21 mouse cellular contexts compared by ENCODE assay signal in the genomic region with DNA sequence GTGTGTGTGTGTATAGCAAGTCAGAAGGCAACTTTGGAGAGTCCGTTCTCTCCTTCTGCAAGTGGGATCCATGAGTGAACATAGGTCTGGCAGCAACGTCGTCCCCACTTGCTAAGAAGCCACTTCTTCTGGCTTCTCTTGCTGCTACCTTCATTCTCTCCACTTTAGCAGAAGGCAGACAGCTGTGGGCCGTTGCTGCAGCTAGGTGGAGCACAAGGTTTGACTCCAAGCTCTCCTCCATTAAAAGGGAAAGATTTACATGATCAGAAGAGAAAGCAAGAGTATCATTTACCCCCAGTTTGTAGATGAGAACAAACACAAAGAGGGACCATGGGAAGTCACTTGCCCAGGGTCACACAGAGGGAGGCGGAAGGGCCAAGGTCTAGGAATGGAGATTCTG. TPM values are rescaled to one million over a fixed set of nuclear protein-coding genes. Genes with fewer than 3 reads are reported as not detected.
A peak's percentile ranks its signal among the peaks of the same experiment; 100 is the strongest.
DNase-seq lines count a peak whose midpoint lies in the region; ATAC-seq and TF ChIP-seq lines count a peak whose summit lies in the region.
"Had no signal": no experiment of that assay in that cellular context is flagged by ENCODE, and none has a peak within 500 bp of the region (broad histone marks: within the 10 kb centered on the region; RNA-seq: fewer than 3 reads in every experiment).

No protein-coding gene starts in this region.

- no peaks in the 10 kb centered on the region for H3K9me3 ChIP-seq in forebrain, postnatal 0 days (ENCODE audit: low read length)
- H3K9me3 ChIP-seq in forebrain, embryonic 14.5 days (replicated peaks; ENCODE audit: control insufficient read depth, low read length) = no peaks in the 10 kb centered on the region
- H3K9me3 ChIP-seq in kidney, postnatal 0 days (replicated peaks; ENCODE audit: low read length) = no peaks in the 10 kb centered on the region
- H3K9me3 ChIP-seq in kidney, embryonic 16.5 days (ENCODE audit: low read length) = no peaks in the 10 kb centered on the region
- no peaks in the 10 kb centered on the region for H3K9me3 ChIP-seq in midbrain, postnatal 0 days (ENCODE audit: low read length)
- no peaks in the 10 kb centered on the region for H3K9me3 ChIP-seq in midbrain, embryonic 10.5 days (replicated peaks)
- H3K9me3 ChIP-seq: embryonic facial prominence, embryonic 12.5 days; forebrain, embryonic 12.5 days; heart, embryonic 13.5 days had no signal

- H3K4me1 ChIP-seq in forebrain, postnatal 0 days (ENCODE audit: insufficient read depth) = no peaks in the 10 kb centered on the region
- H3K4me1 ChIP-seq in forebrain, embryonic 14.5 days (ENCODE audit: control insufficient read depth, insufficient read depth, low read length) = no peaks in the 10 kb centered on the region
- H3K4me1 ChIP-seq in kidney, postnatal 0 days (replicated peaks; ENCODE audit: insufficient read depth, low read length) = no peaks in the 10 kb centered on the region
- H3K4me1 ChIP-seq in kidney, embryonic 16.5 days (ENCODE audit: insufficient read depth, low read length) = no peaks in the 10 kb centered on the region
- H3K4me1 ChIP-seq in midbrain, postnatal 0 days (ENCODE audit: insufficient read depth, low read length) = no peaks in the 10 kb centered on the region
- H3K4me1 ChIP-seq in midbrain, embryonic 10.5 days = peaks cover 3% of the 10 kb centered on the region
- H3K4me1 ChIP-seq: embryonic facial prominence, embryonic 12.5 days had no signal

- no peak overlapping the region for H3K4me3 ChIP-seq in forebrain, postnatal 0 days (ENCODE audit: low read depth, low read length)
- H3K4me3 ChIP-seq in forebrain, embryonic 14.5 days (ENCODE audit: low read depth, low read length) = no peak overlapping the region
- no peak overlapping the region for H3K4me3 ChIP-seq in kidney, postnatal 0 days (replicated peaks; ENCODE audit: low read depth, low read length)
- H3K4me3 ChIP-seq in kidney, embryonic 16.5 days (ENCODE audit: low read length) = no peak overlapping the region
- no peak overlapping the region for H3K4me3 ChIP-seq in midbrain, postnatal 0 days (ENCODE audit: low read depth, low read length)
- no peak overlapping the region for H3K4me3 ChIP-seq in midbrain, embryonic 10.5 days
- H3K4me3 ChIP-seq: embryonic facial prominence, embryonic 12.5 days; forebrain, embryonic 12.5 days; gastrocnemius, adult 2 months; heart, embryonic 13.5 days had no signal

- no peak overlapping the region for H3K4me2 ChIP-seq in forebrain, postnatal 0 days (ENCODE audit: low read depth)
- H3K4me2 ChIP-seq in forebrain, embryonic 14.5 days (ENCODE audit: low read length) = no peak overlapping the region
- no peak overlapping the region for H3K4me2 ChIP-seq in kidney, postnatal 0 days (ENCODE audit: low read length)
- no peak overlapping the region for H3K4me2 ChIP-seq in kidney, embryonic 16.5 days (replicated peaks; ENCODE audit: low read depth, low read length)
- no peak overlapping the region for H3K4me2 ChIP-seq in midbrain, postnatal 0 days (ENCODE audit: low read depth, low read length, poor library complexity, severe bottlenecking)
- H3K4me2 ChIP-seq: embryonic facial prominence, embryonic 12.5 days; forebrain, embryonic 12.5 days; heart, embryonic 13.5 days had no signal

- no peaks in the 10 kb centered on the region for H3K36me3 ChIP-seq in forebrain, postnatal 0 days (ENCODE audit: insufficient read depth)
- no peaks in the 10 kb centered on the region for H3K36me3 ChIP-seq in forebrain, embryonic 14.5 days (ENCODE audit: control insufficient read depth, insufficient read depth, low read length)
- H3K36me3 ChIP-seq in kidney, postnatal 0 days (ENCODE audit: insufficient read depth, low read length) = no peaks in the 10 kb centered on the region
- H3K36me3 ChIP-seq in kidney, embryonic 16.5 days (ENCODE audit: insufficient read depth, low read length) = no peaks in the 10 kb centered on the region
- H3K36me3 ChIP-seq in midbrain, postnatal 0 days (ENCODE audit: insufficient read depth, low read length) = peaks cover 11% of the 10 kb centered on the region
- no peaks in the 10 kb centered on the region for H3K36me3 ChIP-seq in midbrain, embryonic 10.5 days
- H3K36me3 ChIP-seq: embryonic facial prominence, embryonic 12.5 days; forebrain, embryonic 12.5 days; heart, embryonic 13.5 days had no signal

- no peaks in the 10 kb centered on the region for H3K27me3 ChIP-seq in forebrain, postnatal 0 days (ENCODE audit: insufficient read depth, low read length)
- H3K27me3 ChIP-seq in forebrain, embryonic 14.5 days (replicated peaks; ENCODE audit: control insufficient read depth, insufficient read depth, low read length) = no peaks in the 10 kb centered on the region
- no peaks in the 10 kb centered on the region for H3K27me3 ChIP-seq in kidney, postnatal 0 days (ENCODE audit: insufficient read depth, low read length)
- H3K27me3 ChIP-seq in kidney, embryonic 16.5 days (ENCODE audit: insufficient read depth, low read length) = no peaks in the 10 kb centered on the region; the same call in 1 of the 2 replicates
- H3K27me3 ChIP-seq in midbrain, postnatal 0 days (ENCODE audit: insufficient read depth, low read length) = no peaks in the 10 kb centered on the region
- peaks cover 15% of the 10 kb centered on the region for H3K27me3 ChIP-seq in midbrain, embryonic 10.5 days (ENCODE audit: low read depth, poor library complexity, severe bottlenecking)
- H3K27me3 ChIP-seq: embryonic facial prominence, embryonic 12.5 days; Patski had no signal

- ATAC-seq in forebrain, postnatal 0 days = no peak
- ATAC-seq in forebrain, embryonic 14.5 days = no peak
- no peak for ATAC-seq in kidney, postnatal 0 days (replicated peaks; ENCODE audit: low FRiP score, low read depth)
- no peak for ATAC-seq in kidney, embryonic 16.5 days (ENCODE audit: low FRiP score, low TSS enrichment)
- no peak for ATAC-seq in midbrain, postnatal 0 days (ENCODE audit: low FRiP score)
- ATAC-seq: activated CD4-positive, CD25-positive, alpha-beta regulatory T cell, adult 4 months; hindbrain, embryonic 16.5 days; Patski had no signal

- DNase-seq in forebrain, postnatal 0 days = no peak
- no peak for DNase-seq in forebrain, embryonic 14.5 days (ENCODE audit: low spot score)
- DNase-seq in kidney, postnatal 0 days (ENCODE audit: low spot score) = no peak
- DNase-seq in midbrain, postnatal 0 days (ENCODE audit: low spot score) = no peak
- no peak for DNase-seq in midbrain, embryonic 10.5 days (ENCODE audit: low spot score)
- DNase-seq in gastrocnemius, adult 8-10 months (ENCODE audit: low spot score in 2 of 2) = no peak
- DNase-seq: adrenal gland, postnatal 14 days; cerebellum, adult 11-12 months; cerebellum, postnatal 10 days; gastrocnemius, adult 2 months; gastrocnemius, postnatal 36 days; heart, adult 11 months; heart, postnatal 36 days had no signal

- 90% methylated on average over 5 of the region's 5 CpGs for WGBS in forebrain, postnatal 0 days
- 89% methylated on average over 5 of the region's 5 CpGs for WGBS in forebrain, embryonic 14.5 days
- 67% methylated on average over 5 of the region's 5 CpGs for WGBS in kidney, postnatal 0 days
- 60% methylated on average over 5 of the region's 5 CpGs for WGBS in kidney, embryonic 16.5 days
- WGBS in midbrain, postnatal 0 days = 75% methylated on average over 5 of the region's 5 CpGs
- 78% methylated on average over 5 of the region's 5 CpGs for WGBS in midbrain, embryonic 10.5 days

- H3K9ac ChIP-seq in forebrain, postnatal 0 days = no peak overlapping the region
- no peak overlapping the region for H3K9ac ChIP-seq in forebrain, embryonic 14.5 days (ENCODE audit: low read length)
- H3K9ac ChIP-seq in kidney, postnatal 0 days (ENCODE audit: low read depth, low read length) = no peak overlapping the region
- no peak overlapping the region for H3K9ac ChIP-seq in kidney, embryonic 16.5 days (replicated peaks; ENCODE audit: low read length)
- H3K9ac ChIP-seq in midbrain, postnatal 0 days (replicated peaks; ENCODE audit: low read length, poor library complexity, severe bottlenecking) = no peak overlapping the region
- H3K9ac ChIP-seq: embryonic facial prominence, embryonic 12.5 days; forebrain, embryonic 12.5 days; heart, embryonic 13.5 days had no signal

- TF ChIP-seq CTCF in forebrain, postnatal 0 days (IDR thresholded peaks at IDR 0.05; ENCODE audit: low read depth) = peak; percentile 28; the same call in 1 of the 2 replicates
- TF ChIP-seq CTCF in kidney, postnatal 0 days (IDR thresholded peaks at IDR 0.05; ENCODE audit: low read depth) = peak; percentile 41; the same call in 1 of the 2 replicates
- peak; percentile 53 for TF ChIP-seq CTCF in midbrain, postnatal 0 days (IDR thresholded peaks at IDR 0.05)

- no peak overlapping the region for H3K27ac ChIP-seq in forebrain, postnatal 0 days (ENCODE audit: low read depth, low read length)
- H3K27ac ChIP-seq in forebrain, embryonic 14.5 days (ENCODE audit: low read depth, low read length) = no peak overlapping the region
- no peak overlapping the region for H3K27ac ChIP-seq in kidney, postnatal 0 days
- H3K27ac ChIP-seq in kidney, embryonic 16.5 days (ENCODE audit: low read length) = no peak overlapping the region
- H3K27ac ChIP-seq in midbrain, postnatal 0 days (ENCODE audit: low read depth, low read length) = no peak overlapping the region
- H3K27ac ChIP-seq in midbrain, embryonic 10.5 days (replicated peaks) = no peak overlapping the region
- H3K27ac ChIP-seq: embryonic facial prominence, embryonic 12.5 days; forebrain, embryonic 12.5 days; gastrocnemius, adult 2 months; heart, embryonic 13.5 days had no signal

RNA-seq across cellular contexts. Expression of a gene that starts 44.0 kb away (rescaled TPM):
- total RNA-seq in forebrain, postnatal 0 days (2014; rRNA removed) = 41.9 and 43.4 TPM in 2 replicates
- 13.7 and 25.2 TPM in 2 replicates for polyA plus RNA-seq in forebrain, postnatal 0 days (2015; fragmentation: Nextera tagmentation; extraction: Ambion mirVana)
- polyA plus RNA-seq in forebrain, embryonic 14.5 days (2014; fragmentation: Nextera tagmentation; extraction: Ambion mirVana) = 13.8 and 18.9 TPM in 2 replicates
- polyA plus RNA-seq in kidney, postnatal 0 days (2015; fragmentation: Nextera tagmentation; extraction: Ambion mirVana) = 0.12 and 0.14 TPM in 2 replicates
- 0.30 and 0.55 TPM in 2 replicates for polyA plus RNA-seq in kidney, embryonic 16.5 days (2015; fragmentation: Nextera tagmentation; extraction: Ambion mirVana)
- 36.8 and 37.9 TPM in 2 replicates for total RNA-seq in midbrain, postnatal 0 days (2014; rRNA removed)
- polyA plus RNA-seq in midbrain, postnatal 0 days (2015; fragmentation: Nextera tagmentation; extraction: Ambion mirVana) = 17.9 and 21.2 TPM in 2 replicates
- polyA plus RNA-seq in midbrain, embryonic 10.5 days (2016; fragmentation: Nextera tagmentation; extraction: Ambion mirVana) = 2.0 and 3.3 TPM in 2 replicates
- under 1 TPM in 2 of 4 experiments, not detected in 2; 0.05 to 0.09 TPM for total RNA-seq in gastrocnemius, adult 8-10 months (2022)
- total RNA-seq: gastrocnemius, postnatal 36 days had no signal
- polyA plus RNA-seq: heart, postnatal 0 days; Patski had no signal
